In the genomic region with DNA sequence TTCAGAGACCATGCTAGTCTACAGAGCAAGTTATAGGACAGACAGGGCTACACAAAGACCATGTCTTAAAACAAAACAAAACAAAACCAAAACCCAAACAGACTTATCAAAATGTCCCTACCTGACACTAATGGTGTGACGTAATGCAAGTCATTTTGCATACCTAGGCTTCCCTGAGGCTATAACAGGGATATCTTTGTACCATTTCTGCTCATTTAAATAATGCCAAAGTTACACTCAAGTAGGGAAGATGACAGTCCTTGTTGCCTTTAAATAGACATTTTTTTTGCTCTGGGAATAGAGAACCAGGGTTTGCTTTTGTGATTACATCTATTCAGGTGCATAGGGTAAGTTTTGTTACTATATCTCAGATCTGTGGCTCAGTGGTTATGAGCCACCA, we compare ENCODE assay signal across 1 mouse cellular context.
TF ChIP-seq lines count a peak whose summit lies in the region.

No protein-coding gene starts in this region.

TF ChIP-seq in CH12.LX, 34 proteins besides CTCF, POLR2A, EP300 and RAD21:
- no peak for TF ChIP-seq E2F4 (IDR thresholded peaks at IDR 0.05; ENCODE audit: insufficient replicate concordance, low read depth, low read length)
- TF ChIP-seq MAZ (IDR thresholded peaks at IDR 0.05; ENCODE audit: low read depth, low read length), result no peak
- no peak for TF ChIP-seq POLR2AphosphoS2 (IDR thresholded peaks at IDR 0.05; ENCODE audit: low read depth, low read length)
- no peak for TF ChIP-seq ETS1 (conservative IDR thresholded peaks at IDR 0.05; ENCODE audit: low read depth, low read length)
- no peak for TF ChIP-seq USF1 (IDR thresholded peaks at IDR 0.05; ENCODE audit: low read depth, low read length)
- TF ChIP-seq ELF1 (IDR thresholded peaks at IDR 0.05; ENCODE audit: low read depth, low read length), result no peak
- TF ChIP-seq MAX (IDR thresholded peaks at IDR 0.05; ENCODE audit: low read length), result no peak
- no peak for TF ChIP-seq USF2 (conservative IDR thresholded peaks at IDR 0.05; ENCODE audit: low read depth, low read length)
- TF ChIP-seq PAX5 (IDR thresholded peaks at IDR 0.05; ENCODE audit: low read length), result no peak
- TF ChIP-seq JUND (conservative IDR thresholded peaks at IDR 0.05; ENCODE audit: low read depth, low read length), result no peak
- TF ChIP-seq HCFC1 (IDR thresholded peaks at IDR 0.05; ENCODE audit: low read depth, low read length), result no peak
- TF ChIP-seq BHLHE40 (IDR thresholded peaks at IDR 0.05; ENCODE audit: low read depth, low read length), result no peak
- no peak for TF ChIP-seq CHD1 (IDR thresholded peaks at IDR 0.05; ENCODE audit: low read depth, low read length)
- TF ChIP-seq CHD2 (IDR thresholded peaks at IDR 0.05; ENCODE audit: low read length), result no peak
- TF ChIP-seq JUN (IDR thresholded peaks at IDR 0.05; ENCODE audit: insufficient read depth, low read depth, low read length), result no peak
- TF ChIP-seq IRF4 (IDR thresholded peaks at IDR 0.05; ENCODE audit: low read depth, low read length), result no peak
- TF ChIP-seq NELFE (IDR thresholded peaks at IDR 0.05; ENCODE audit: low read depth, low read length), result no peak
- TF ChIP-seq NRF1 (IDR thresholded peaks at IDR 0.05; ENCODE audit: low read depth, low read length), result no peak
